Mouse (Mus musculus): ENCODE measurements at regions not wholly inside any gene's neighbourhood (a gene's known extent, or its start where the extent isn't known, plus 50 kb on each side); places are given as distances from the start of the nearest gene placed in this dataset.

DNA sequence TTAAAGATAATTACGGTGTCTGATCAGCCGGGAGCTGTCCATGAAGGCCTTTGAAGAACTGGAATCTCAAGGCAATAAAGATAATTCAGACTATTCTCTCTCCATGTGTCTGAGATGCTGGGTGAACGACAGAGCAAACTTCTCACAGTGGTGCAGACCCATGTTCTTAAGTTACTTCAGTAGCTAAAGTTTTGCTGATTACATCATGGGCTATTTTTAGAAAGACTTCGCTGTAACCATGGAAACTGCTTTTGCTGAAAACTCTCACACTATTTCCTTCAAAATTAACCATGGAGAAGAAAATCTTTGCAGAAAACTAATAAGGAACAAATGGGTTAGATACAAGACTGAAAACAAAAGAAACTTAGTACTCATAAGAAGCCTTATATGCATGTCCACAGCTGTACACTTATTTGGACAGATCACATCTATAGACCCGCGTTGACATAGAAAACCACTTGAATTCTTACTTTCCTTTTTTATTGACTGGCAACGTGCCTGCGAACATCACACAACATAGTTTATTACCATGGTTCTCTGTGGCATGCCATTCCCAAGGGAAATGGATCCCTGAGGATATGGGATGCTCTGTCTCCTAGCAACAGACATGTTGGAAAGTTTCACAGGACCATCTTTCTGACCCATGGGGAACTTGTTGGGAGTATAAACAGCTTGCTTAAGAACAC, 432.8 kb upstream of the Tmpo start:
- Histone ChIP-seq H3K27ac (ENCODE audit: control insufficient read depth, insufficient read depth, low read depth, low read length, poor library complexity) (no peak overlapping the region), H3K4me1 (ENCODE audit: control insufficient read depth, insufficient read depth, low read length) (no peaks in the 10 kb centered on the region), H3K4me3 (replicated peaks; ENCODE audit: control insufficient read depth, low read depth, low read length) (no peak overlapping the region)
- 73% methylated on average over 8 of the region's 8 CpGs for WGBS
- no peak for TF ChIP-seq CTCF (IDR thresholded peaks at IDR 0.05; ENCODE audit: control insufficient read depth, insufficient read depth, low read length)
- TF ChIP-seq POLR2A (IDR thresholded peaks at IDR 0.05; ENCODE audit: borderline replicate concordance, control insufficient read depth, low read depth, low read length) = no peak

DNA sequence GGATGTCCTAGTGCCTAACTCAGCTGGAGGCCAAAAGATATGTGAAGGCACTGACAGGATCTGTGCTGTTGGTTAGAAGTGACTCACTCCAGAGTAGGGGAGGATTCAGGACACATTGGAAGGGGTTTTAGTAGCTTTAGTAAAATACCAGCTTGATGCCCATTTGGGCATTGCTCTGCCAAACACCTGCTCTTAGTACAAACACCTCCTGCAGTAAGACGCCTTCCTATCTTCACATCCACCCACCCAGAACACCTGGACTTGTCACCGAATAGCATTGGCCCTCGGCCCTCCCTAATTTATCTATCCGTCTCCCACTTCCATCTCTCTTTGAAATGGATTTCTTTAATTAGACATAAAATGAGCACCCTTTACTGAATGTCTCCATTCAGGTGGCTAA, 430.9 kb upstream of the Tmpo start:
- Histone ChIP-seq H3K4me1 (ENCODE audit: control insufficient read depth, insufficient read depth, low read length) (no peaks in the 10 kb centered on the region), H3K4me3 (replicated peaks; ENCODE audit: control insufficient read depth, low read depth, low read length) (no peak overlapping the region), H3K27ac (ENCODE audit: control insufficient read depth, insufficient read depth, low read depth, low read length, poor library complexity) (no peak overlapping the region)
- WGBS = 84% methylated on average over 4 of the region's 4 CpGs
- TF ChIP-seq POLR2A (IDR thresholded peaks at IDR 0.05; ENCODE audit: borderline replicate concordance, control insufficient read depth, low read depth, low read length) = no peak
- TF ChIP-seq CTCF (IDR thresholded peaks at IDR 0.05; ENCODE audit: control insufficient read depth, insufficient read depth, low read length) = no peak

DNA sequence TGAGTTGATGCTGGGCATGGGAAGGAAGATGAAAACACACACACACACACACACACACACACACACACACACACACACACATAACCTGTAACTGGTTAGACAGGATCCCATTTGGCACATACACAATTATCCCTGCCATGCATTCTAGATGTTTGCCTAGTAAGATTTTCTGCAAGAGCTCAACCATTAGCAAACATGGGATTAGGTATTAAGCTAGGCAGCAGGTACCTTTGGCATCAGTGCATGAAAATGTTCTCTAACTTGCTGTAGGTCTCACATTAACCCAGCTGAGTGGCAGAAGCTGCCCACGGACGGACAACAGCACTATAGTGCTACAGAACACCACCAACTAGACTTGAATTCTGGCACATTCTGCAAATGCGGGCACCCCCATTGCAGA, 413.8 kb upstream of the Tmpo start:
- TF ChIP-seq CTCF (IDR thresholded peaks at IDR 0.05; ENCODE audit: control insufficient read depth, insufficient read depth, low read length) (no peak), POLR2A (IDR thresholded peaks at IDR 0.05; ENCODE audit: borderline replicate concordance, control insufficient read depth, low read depth, low read length) (no peak)
- H3K27ac ChIP-seq (ENCODE audit: control insufficient read depth, insufficient read depth, low read depth, low read length, poor library complexity) = no peak overlapping the region
- no peak overlapping the region for H3K4me3 ChIP-seq (replicated peaks; ENCODE audit: control insufficient read depth, low read depth, low read length)
- no peaks in the 10 kb centered on the region for H3K4me1 ChIP-seq (ENCODE audit: control insufficient read depth, insufficient read depth, low read length)
- 82% methylated on average over 3 of the region's 3 CpGs for WGBS

DNA sequence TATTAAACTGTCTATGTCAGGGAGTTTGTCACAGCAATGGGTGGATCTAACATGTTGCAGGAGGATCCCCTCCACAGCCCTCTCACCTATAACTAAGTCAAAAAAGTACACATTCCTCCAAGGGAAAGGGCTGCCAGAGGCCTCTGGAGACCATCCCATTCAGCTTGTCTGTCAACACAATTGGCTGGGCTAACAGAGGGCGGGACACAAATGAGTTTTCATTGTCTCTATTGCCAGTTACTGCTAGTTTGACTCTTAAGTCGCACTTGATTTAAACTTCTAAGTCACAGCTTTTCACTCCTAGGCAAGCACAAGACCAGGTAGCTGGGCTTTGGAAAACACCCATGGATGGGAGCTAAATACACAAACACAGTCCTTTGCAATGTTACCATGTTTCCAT, 412.3 kb upstream of the Tmpo start:
- 73% methylated on average over 2 of the region's 2 CpGs for WGBS

DNA sequence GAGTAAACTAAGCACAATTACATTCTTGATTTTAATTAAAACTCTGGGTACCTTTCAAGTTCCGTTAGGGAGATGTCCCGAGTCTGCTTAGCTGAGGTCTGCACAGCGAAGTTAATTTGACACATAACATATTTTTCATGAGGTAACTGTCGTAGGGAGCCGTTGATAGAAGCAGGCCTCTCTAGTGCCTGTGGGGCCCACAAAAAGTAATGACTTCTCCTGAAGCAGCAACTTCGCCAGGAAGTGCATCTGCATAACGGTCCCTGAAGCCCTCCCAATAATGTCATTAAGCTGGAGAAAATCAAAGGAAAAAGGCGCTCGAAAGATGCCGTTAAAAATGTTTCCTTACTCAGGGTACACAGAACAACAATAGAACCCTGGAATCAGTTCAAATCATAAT, 410.7 kb upstream of the Tmpo start:
- no peaks in the 10 kb centered on the region for H3K4me1 ChIP-seq (ENCODE audit: control insufficient read depth, insufficient read depth, low read length)
- H3K27ac ChIP-seq (ENCODE audit: control insufficient read depth, insufficient read depth, low read depth, low read length, poor library complexity) = no peak overlapping the region
- WGBS = 75% methylated on average over 10 of the region's 10 CpGs
- no peak overlapping the region for H3K4me3 ChIP-seq (replicated peaks; ENCODE audit: control insufficient read depth, low read depth, low read length)
- TF ChIP-seq CTCF (IDR thresholded peaks at IDR 0.05; ENCODE audit: control insufficient read depth, insufficient read depth, low read length) = no peak
- no peak for TF ChIP-seq POLR2A (IDR thresholded peaks at IDR 0.05; ENCODE audit: borderline replicate concordance, control insufficient read depth, low read depth, low read length)

More for the DNA sequence above, 412.3 kb upstream of the Tmpo start:
- Histone ChIP-seq H3K27ac (ENCODE audit: control insufficient read depth, insufficient read depth, low read depth, low read length, poor library complexity) (no peak overlapping the region), H3K4me1 (ENCODE audit: control insufficient read depth, insufficient read depth, low read length) (no peaks in the 10 kb centered on the region), H3K4me3 (replicated peaks; ENCODE audit: control insufficient read depth, low read depth, low read length) (no peak overlapping the region)
- TF ChIP-seq POLR2A (IDR thresholded peaks at IDR 0.05; ENCODE audit: borderline replicate concordance, control insufficient read depth, low read depth, low read length) (no peak), CTCF (IDR thresholded peaks at IDR 0.05; ENCODE audit: control insufficient read depth, insufficient read depth, low read length) (no peak)

DNA sequence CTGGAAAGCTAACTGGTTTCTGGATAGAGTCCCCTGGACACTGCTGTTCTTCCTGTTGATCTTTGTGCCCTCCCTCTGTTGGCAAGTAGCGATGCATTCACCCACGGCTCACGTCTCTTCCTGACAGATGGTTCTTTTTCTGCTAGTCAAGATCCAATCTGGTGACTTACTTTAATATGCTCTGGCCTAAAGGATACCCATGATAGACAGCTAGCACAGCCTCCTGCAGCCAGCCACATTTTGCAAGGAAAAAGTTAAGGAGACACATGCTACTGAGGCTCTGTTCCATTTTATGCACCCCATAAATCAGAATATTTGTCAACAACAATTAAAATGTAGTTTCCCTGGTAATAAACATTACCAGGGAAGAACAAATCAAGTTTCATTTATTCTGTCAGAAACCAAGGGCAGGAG, 410.3 kb upstream of the Tmpo start:
- no peaks in the 10 kb centered on the region for H3K4me1 ChIP-seq (ENCODE audit: control insufficient read depth, insufficient read depth, low read length)
- no peak overlapping the region for H3K27ac ChIP-seq (ENCODE audit: control insufficient read depth, insufficient read depth, low read depth, low read length, poor library complexity)
- TF ChIP-seq POLR2A (IDR thresholded peaks at IDR 0.05; ENCODE audit: borderline replicate concordance, control insufficient read depth, low read depth, low read length) = no peak
- TF ChIP-seq CTCF (IDR thresholded peaks at IDR 0.05; ENCODE audit: control insufficient read depth, insufficient read depth, low read length) = no peak
- no peak overlapping the region for H3K4me3 ChIP-seq (replicated peaks; ENCODE audit: control insufficient read depth, low read depth, low read length)
- WGBS = 86% methylated on average over 3 of the region's 3 CpGs

DNA sequence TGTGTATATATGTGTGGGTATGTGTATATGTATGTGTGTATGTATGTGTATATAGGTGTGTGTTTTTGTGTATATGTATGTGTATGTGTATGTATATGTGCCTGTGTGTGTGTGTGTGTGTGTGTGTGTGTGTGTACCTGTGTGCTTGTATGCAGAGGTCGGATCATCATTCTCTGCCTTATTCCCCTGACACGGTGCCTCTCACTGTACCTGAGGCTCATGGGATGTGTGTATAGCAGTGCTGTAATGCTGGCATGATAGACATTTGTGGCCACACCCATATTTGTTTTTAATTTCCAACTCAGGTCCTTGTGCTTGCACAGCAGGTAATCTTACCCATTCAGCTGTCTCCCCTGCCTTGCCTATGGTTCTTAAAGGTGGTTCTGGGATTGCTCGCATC, 402.1 kb upstream of the Tmpo start:
- Histone ChIP-seq H3K4me1 (ENCODE audit: control insufficient read depth, insufficient read depth, low read length) (no peaks in the 10 kb centered on the region), H3K4me3 (replicated peaks; ENCODE audit: control insufficient read depth, low read depth, low read length) (no peak overlapping the region), H3K27ac (ENCODE audit: control insufficient read depth, insufficient read depth, low read depth, low read length, poor library complexity) (no peak overlapping the region)
- no peak for TF ChIP-seq POLR2A (IDR thresholded peaks at IDR 0.05; ENCODE audit: borderline replicate concordance, control insufficient read depth, low read depth, low read length)
- TF ChIP-seq CTCF (IDR thresholded peaks at IDR 0.05; ENCODE audit: control insufficient read depth, insufficient read depth, low read length) = no peak
- WGBS = 80% methylated on average over 3 of the region's 3 CpGs

DNA sequence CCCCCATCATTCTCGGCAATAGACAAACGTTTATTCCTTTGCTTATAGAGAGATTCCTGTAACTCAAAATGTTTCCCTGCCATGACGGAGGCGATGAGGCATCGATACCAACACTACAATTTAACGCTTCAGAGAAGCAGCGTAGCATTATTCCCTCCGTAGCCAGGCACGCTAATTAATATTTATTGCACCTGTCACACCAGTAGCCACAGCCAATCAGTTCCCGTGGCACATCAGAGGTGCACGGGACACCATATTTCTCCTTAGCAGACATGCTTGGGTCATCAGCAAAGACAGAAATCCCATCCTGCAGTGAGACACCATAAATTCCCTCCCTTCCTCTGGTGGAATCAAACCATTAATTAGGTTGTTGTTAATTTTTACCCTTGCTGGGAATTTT, 399.8 kb upstream of the Tmpo start:
- no peak overlapping the region for H3K27ac ChIP-seq (ENCODE audit: control insufficient read depth, insufficient read depth, low read depth, low read length, poor library complexity)
- WGBS = 74% methylated on average over 11 of the region's 11 CpGs

More for the DNA sequence above, 399.8 kb upstream of the Tmpo start:
- H3K4me1 ChIP-seq (ENCODE audit: control insufficient read depth, insufficient read depth, low read length) = no peaks in the 10 kb centered on the region
- no peak overlapping the region for H3K4me3 ChIP-seq (replicated peaks; ENCODE audit: control insufficient read depth, low read depth, low read length)
- no peak for TF ChIP-seq CTCF (IDR thresholded peaks at IDR 0.05; ENCODE audit: control insufficient read depth, insufficient read depth, low read length)
- TF ChIP-seq POLR2A (IDR thresholded peaks at IDR 0.05; ENCODE audit: borderline replicate concordance, control insufficient read depth, low read depth, low read length) = no peak
